9 mouse cellular contexts compared by ENCODE assay signal in the genomic region with DNA sequence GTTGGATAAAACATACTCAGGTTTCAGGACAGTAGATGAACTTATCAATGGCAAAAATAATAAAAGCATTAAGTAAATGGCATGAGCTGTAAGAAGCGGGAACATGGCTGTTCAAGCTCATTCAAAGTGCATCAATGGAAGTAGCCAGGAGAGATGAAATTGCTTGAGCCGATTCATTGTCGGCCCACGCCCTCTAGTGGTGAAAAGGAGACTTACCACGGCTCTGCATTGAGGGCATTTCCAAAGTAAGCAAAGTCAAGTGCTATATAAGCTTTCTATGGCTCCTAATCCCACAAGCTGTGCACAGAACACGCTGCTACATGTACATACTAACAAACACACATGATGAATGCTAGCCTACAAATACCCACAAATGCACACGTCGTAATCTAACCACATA. TPM values are rescaled to one million over a fixed set of nuclear protein-coding genes. Genes with fewer than 3 reads are reported as not detected.
DNase-seq lines count a peak whose midpoint lies in the region; ATAC-seq and TF ChIP-seq lines count a peak whose summit lies in the region.
"Had no signal": no experiment of that assay in that cellular context is flagged by ENCODE, and none has a peak within 500 bp of the region (broad histone marks: within the 10 kb centered on the region; RNA-seq: fewer than 3 reads in every experiment).

No protein-coding gene starts in this region.

- 16% methylated on average over 8 of the region's 8 CpGs for WGBS in forebrain, embryonic 11.5 days

- no peak overlapping the region for H3K9ac ChIP-seq in forebrain, embryonic 11.5 days (ENCODE audit: low read length)
- H3K9ac ChIP-seq: limb, embryonic 12.5 days had no signal

- no peak for TF ChIP-seq POLR2A in brain, embryonic 14.5 days (IDR thresholded peaks at IDR 0.05; ENCODE audit: borderline replicate concordance, extremely low read depth, insufficient read depth, insufficient read length, poor library complexity, severe bottlenecking)

- H3K27ac ChIP-seq in forebrain, embryonic 11.5 days (ENCODE audit: low read depth, low read length) = no peak overlapping the region
- H3K27ac ChIP-seq: limb, embryonic 12.5 days had no signal

- H3K9me3 ChIP-seq in forebrain, embryonic 11.5 days (ENCODE audit: control insufficient read depth, low read length) = no peaks in the 10 kb centered on the region
- H3K9me3 ChIP-seq: limb, embryonic 12.5 days had no signal

- peak; percentile 95 for TF ChIP-seq CTCF in brain, embryonic 14.5 days (IDR thresholded peaks at IDR 0.05; ENCODE audit: borderline replicate concordance, extremely low read depth, insufficient read depth, insufficient read length)

- H3K4me2 ChIP-seq in forebrain, embryonic 11.5 days (ENCODE audit: low read depth, low read length, severe bottlenecking) = no peak overlapping the region
- H3K4me2 ChIP-seq: limb, embryonic 12.5 days had no signal

- H3K36me3 ChIP-seq in forebrain, embryonic 11.5 days (ENCODE audit: control insufficient read depth, insufficient read depth, low read length) = no peaks in the 10 kb centered on the region
- H3K36me3 ChIP-seq: limb, embryonic 12.5 days had no signal

- peak; percentile 55; the same call in 1 of the 2 replicates for ATAC-seq in forebrain, embryonic 11.5 days (replicated peaks; ENCODE audit: low FRiP score)
- ATAC-seq in hematopoietic stem cell, adult 5-6 weeks (replicated peaks in 1 of 2; ENCODE audit: insufficient read depth in 1 of 2, low FRiP score in 2 of 2, low TSS enrichment in 1 of 2, low read depth in 1 of 2, poor library complexity in 2 of 2, severe bottlenecking in 2 of 2) = peak; percentile 74 to 78; a peak in 3 of 4 replicates

- H3K4me1 ChIP-seq in forebrain, embryonic 11.5 days (replicated peaks; ENCODE audit: control insufficient read depth, insufficient read depth, low read length) = no peaks in the 10 kb centered on the region
- H3K4me1 ChIP-seq: limb, embryonic 12.5 days had no signal

- H3K27me3 ChIP-seq in forebrain, embryonic 11.5 days (ENCODE audit: control insufficient read depth, insufficient read depth, low read length) = no peaks in the 10 kb centered on the region
- H3K27me3 ChIP-seq: limb, embryonic 12.5 days had no signal

- DNase-seq in ES-CJ7 (ENCODE audit: low read depth, low spot score) = peak; percentile 71
- DNase-seq in brain, embryonic 14.5 days (ENCODE audit: low read depth) = peak; percentile 94
- peak; percentile 86 for DNase-seq in forebrain, embryonic 11.5 days (ENCODE audit: low spot score)
- DNase-seq in layer of hippocampus, adult 9-11 months = peak; percentile 78
- DNase-seq in lung, postnatal 4 days = peak; percentile 60 to 83
- DNase-seq in retina, postnatal 7 days (ENCODE audit: low read depth, low spot score) = peak; percentile 66
- peak; percentile 78 for DNase-seq in thymus, postnatal 4 days

- no peak overlapping the region for H3K4me3 ChIP-seq in forebrain, embryonic 11.5 days (ENCODE audit: low read depth, low read length)
- H3K4me3 ChIP-seq: limb, embryonic 12.5 days had no signal

RNA-seq across cellular contexts. Expression of a gene that starts 53.6 kb away (rescaled TPM):
- polyA plus RNA-seq in brain, embryonic 14.5 days (2012; rRNA removed) = 2.4 and 3.6 TPM in 2 replicates
- 3.4 and 3.8 TPM in 2 replicates for polyA plus RNA-seq in forebrain, embryonic 11.5 days (2014; fragmentation: Nextera tagmentation; extraction: Ambion mirVana)
- total RNA-seq in hematopoietic stem cell, adult 5-6 weeks (2017) = 0.19 and 0.20 TPM in 2 replicates
